Mouse (Mus musculus) limb, embryonic 11.5 days (tissue): ENCODE measurements at regions not wholly inside any gene's neighbourhood (a gene's known extent, or its start where the extent isn't known, plus 50 kb on each side); places are given as distances from the start of the nearest gene placed in this dataset.
A peak's percentile ranks its signal among the peaks of the same experiment; 100 is the strongest.

Experiments
- ATAC-seq: fragments of 200-750 bp; cut with Nextera tagmentation; 2 replicates; pipeline ENCODE4 v1.8.0; 2017; ENCODE audit warnings: low read depth; ENCODE audit not compliant: insufficient number of reproducible peaks, low FRiP score, low TSS enrichment
- DNase-seq: peaks from one replicate; pipeline ENCODE4 v3.0.0-alpha.2; 2015; ENCODE audit warnings: low spot score
- H3K27ac ChIP-seq: fragments of 300-500 bp; sonication (generic); replicated peaks from 2 replicates; pipeline ENCODE4 v1.5.1; 2014; ENCODE audit warnings: low read depth, mild to moderate bottlenecking, low read length
- H3K27me3 ChIP-seq: fragments of 300-500 bp; sonication (generic); 2 replicates; pipeline ENCODE4 v1.6.1; 2014; ENCODE audit warnings: mild to moderate bottlenecking, low read length, mixed read lengths; ENCODE audit not compliant: control insufficient read depth, insufficient read depth
- H3K36me3 ChIP-seq: fragments of 300-500 bp; sonication (generic); 2 replicates; pipeline ENCODE4 v1.6.1; 2014; ENCODE audit warnings: mild to moderate bottlenecking, low read length, moderate library complexity, mixed read lengths; ENCODE audit not compliant: control insufficient read depth, insufficient read depth
- H3K4me1 ChIP-seq: fragments of 300-500 bp; sonication (generic); 2 replicates; pipeline ENCODE4 v1.6.1; 2014; ENCODE audit warnings: low read length, mixed read lengths; ENCODE audit not compliant: control insufficient read depth, insufficient read depth
- H3K4me2 ChIP-seq: fragments of 300-500 bp; sonication (generic); 2 replicates; pipeline ENCODE4 v1.6.1; 2014; ENCODE audit warnings: low read depth, mild to moderate bottlenecking, moderate library complexity; ENCODE audit not compliant: severe bottlenecking
- H3K4me3 ChIP-seq: fragments of 300-500 bp; sonication (generic); 2 replicates; pipeline ENCODE4 v1.5.1; 2014; ENCODE audit warnings: low read depth, low read length
- H3K9ac ChIP-seq: fragments of 300-500 bp; sonication (generic); 2 replicates; pipeline ENCODE4 v1.6.1; 2014; ENCODE audit warnings: mild to moderate bottlenecking, low read length
- H3K9me3 ChIP-seq: fragments of 300-500 bp; sonication (generic); 2 replicates; pipeline ENCODE4 v1.6.1; 2016; ENCODE audit warnings: low read length; ENCODE audit not compliant: control insufficient read depth
- WGBS: fragments of 180-500 bp; shearing (Covaris S2); extraction: QIAGEN DNeasy Blood & Tissue Kit; methylation state at CpG from one replicate; pipeline ENCODE4 v1.1.7; 2014; 5-methylcytosine and 5-hydroxymethylcytosine counted together

DNA sequence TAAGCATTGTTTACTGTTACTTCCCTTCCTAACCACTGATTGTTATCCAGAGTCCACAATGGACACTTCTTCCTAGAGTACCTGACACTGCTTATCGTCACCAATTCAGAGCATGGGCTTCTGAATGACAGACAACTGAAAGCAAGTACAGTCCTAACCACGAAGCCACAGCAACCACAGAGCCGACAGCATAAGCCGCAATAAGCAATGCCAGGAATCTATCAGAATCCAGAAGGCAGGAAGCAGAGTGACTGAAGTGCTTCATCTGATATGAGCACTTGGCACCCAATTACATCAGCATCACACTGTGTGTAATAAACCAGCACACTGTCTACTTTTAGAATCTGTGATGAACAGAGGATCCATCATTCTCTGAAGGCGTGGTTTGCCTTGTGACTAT, 237.0 kb upstream of the Adcy2 start:
- Histone ChIP-seq H3K9ac (no peak overlapping the region), H3K4me3 (no peak overlapping the region), H3K36me3 (no peaks in the 10 kb centered on the region), H3K27me3 (no peaks in the 10 kb centered on the region), H3K9me3 (no peaks in the 10 kb centered on the region), H3K4me1 (no peaks in the 10 kb centered on the region), H3K4me2 (no peak overlapping the region), H3K27ac (no peak overlapping the region)
- DNase-seq = no peak
- ATAC-seq = no peak
- WGBS = 82% methylated on average over 5 of the region's 5 CpGs

DNA sequence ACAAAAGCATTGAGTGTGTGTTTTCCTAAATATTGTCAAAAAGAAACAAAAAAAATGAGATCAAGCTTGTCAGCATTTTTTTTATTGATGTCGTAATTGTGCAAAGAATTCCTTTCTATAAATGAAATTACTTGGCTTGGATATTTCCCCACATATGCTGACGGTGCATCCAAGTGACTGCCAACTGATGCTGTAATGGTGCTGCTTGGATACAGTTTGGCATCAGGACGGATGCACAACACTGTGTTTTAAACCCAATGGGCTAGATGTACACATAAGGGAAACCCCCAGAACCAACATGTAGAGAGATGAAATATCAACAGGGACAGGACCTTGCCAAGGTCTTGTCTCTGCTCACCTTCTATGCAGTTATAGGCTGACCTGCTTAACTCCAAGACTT, 238.6 kb upstream of the Adcy2 start:
- 87% methylated on average over 3 of the region's 3 CpGs for WGBS
- H3K9ac ChIP-seq = no peak overlapping the region
- H3K27me3 ChIP-seq = no peaks in the 10 kb centered on the region

DNA sequence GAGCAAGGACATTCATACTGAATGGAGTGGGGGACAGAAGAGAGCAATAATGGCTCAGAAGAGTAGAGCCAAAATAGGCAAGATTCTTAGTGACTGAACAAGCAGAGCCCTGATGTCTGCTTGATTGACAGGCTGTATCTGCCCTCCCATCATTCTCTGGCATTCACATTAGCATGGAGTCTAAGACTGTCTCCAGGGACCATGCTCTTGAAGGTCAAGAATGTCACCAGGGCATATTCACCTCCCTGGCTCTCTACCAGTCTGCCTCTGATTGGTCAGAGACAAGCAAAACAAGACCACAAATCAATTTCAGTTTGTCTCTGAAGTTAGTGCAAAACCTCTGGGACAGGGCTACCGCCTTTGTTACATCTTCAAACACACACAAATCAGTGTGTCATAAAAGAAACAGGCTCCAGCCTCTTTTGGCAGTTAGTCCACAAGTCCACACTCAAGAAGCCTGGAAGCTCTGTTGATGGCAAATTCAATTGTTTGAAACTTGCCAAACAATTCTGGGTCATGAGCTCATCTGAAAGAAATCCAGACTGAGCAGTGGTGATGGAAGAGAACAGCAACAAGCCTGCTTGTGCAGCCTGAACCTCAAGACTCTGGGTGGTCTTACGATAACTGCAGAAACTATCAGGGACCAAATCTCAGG, 240.0 kb upstream of the Adcy2 start:
- no peak overlapping the region for H3K27ac ChIP-seq

More for the DNA sequence above, 238.6 kb upstream of the Adcy2 start:
- no peak overlapping the region for H3K4me2 ChIP-seq
- peaks cover 4% of the 10 kb centered on the region; the same call in 1 of the 2 replicates for H3K4me1 ChIP-seq
- H3K36me3 ChIP-seq = no peaks in the 10 kb centered on the region
- H3K9me3 ChIP-seq = no peaks in the 10 kb centered on the region
- H3K4me3 ChIP-seq = no peak overlapping the region
- H3K27ac ChIP-seq = no peak overlapping the region
- ATAC-seq (no peak), DNase-seq (no peak)

DNA sequence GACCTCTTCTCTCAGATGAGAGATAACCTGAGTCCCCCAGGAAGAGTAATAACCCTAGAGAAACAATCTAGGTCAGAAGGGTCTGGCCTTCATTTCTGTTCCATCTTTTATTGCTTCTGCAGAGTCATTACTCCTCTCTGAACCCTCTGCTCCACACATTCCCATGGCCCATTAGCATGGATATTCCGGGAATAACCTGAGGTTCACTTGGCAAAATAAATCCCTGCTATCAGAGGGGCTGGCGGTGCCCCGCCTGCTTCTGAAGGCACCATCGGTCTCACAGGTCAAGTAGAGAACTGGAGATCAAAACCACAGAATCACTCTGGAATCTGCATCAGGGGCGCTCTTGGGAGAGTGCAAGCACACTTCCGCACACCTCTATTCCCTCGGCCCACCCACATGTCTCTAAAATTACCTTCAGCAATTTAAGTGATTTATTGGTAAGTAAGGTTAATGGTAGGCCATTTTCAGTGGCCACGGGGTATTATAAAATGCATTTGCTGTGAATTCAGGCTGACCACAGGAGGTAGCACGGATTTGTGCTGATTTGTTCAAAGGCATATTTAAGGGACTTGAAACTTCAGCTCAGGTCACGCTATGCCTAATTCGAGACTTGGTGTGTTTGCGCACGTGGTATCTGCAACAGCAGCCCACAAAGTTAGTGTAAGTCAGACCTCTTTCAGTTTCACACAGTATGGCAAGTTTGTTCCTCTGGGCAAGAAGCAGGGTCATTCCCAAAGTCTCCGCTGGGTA, 243.4 kb upstream of the Adcy2 start:
- ATAC-seq = peak; percentile 57
- WGBS = 17% methylated on average over 14 of the region's 14 CpGs

More for the DNA sequence above, 240.0 kb upstream of the Adcy2 start:
- no peaks in the 10 kb centered on the region for H3K27me3 ChIP-seq
- WGBS = 75% methylated on average over 2 of the region's 2 CpGs
- no peak overlapping the region for H3K9ac ChIP-seq
- H3K4me3 ChIP-seq = no peak overlapping the region
- DNase-seq (no peak), ATAC-seq (no peak)
- H3K4me2 ChIP-seq = no peak overlapping the region
- no peaks in the 10 kb centered on the region for H3K36me3 ChIP-seq
- no peaks in the 10 kb centered on the region for H3K9me3 ChIP-seq
- peaks cover 4% of the 10 kb centered on the region; the same call in 1 of the 2 replicates for H3K4me1 ChIP-seq

DNA sequence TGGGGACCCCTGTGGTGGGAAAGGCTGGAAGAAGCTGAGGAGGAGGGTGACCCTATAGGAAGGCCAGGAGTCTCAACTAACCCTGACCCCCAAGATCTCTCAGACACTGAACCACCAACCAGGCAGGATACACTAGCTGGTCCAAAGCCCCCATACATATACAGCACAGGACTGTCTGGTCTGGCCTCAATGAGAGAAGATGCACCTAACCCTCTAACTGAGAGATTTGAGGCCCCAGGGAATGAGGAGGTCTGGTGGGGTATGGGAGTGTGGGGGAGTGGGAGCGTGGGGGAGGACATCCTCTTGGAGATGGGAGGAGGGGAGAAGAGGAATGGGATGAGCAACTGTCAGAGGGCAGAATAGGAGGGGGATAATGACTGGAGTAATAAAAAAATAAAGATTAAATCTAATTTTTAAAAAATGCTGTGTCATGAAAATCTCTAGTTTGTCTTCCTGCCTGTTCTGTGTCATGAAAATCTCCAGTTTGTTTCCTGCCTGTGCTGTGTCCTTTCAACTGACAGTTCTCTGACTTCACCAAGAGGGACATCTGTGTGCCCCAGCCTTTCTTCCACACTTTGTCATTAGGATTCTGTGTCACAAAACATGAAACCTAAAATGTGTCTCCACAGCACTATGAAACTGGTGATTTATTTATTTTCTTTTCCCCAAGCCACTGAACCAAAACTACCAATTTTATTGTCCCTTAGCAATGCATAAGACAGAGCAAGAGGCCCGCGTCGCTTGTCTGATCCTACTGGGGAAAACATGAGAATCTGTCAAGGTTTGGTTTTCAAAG, 251.2 kb upstream of the Adcy2 start:
- Histone ChIP-seq H3K4me1 (no peaks in the 10 kb centered on the region), H3K27me3 (no peaks in the 10 kb centered on the region), H3K4me3 (no peak overlapping the region), H3K9me3 (no peaks in the 10 kb centered on the region), H3K36me3 (no peaks in the 10 kb centered on the region), H3K27ac (no peak overlapping the region), H3K9ac (no peak overlapping the region), H3K4me2 (no peak overlapping the region)
- no peak for ATAC-seq
- no peak for DNase-seq
- WGBS = 87% methylated on average over 4 of the region's 4 CpGs

More for the DNA sequence above, 243.4 kb upstream of the Adcy2 start:
- no peaks in the 10 kb centered on the region for H3K27me3 ChIP-seq
- H3K27ac ChIP-seq = no peak overlapping the region
- no peak overlapping the region for H3K9ac ChIP-seq
- H3K9me3 ChIP-seq = no peaks in the 10 kb centered on the region
- DNase-seq = peak; percentile 29
- no peak overlapping the region for H3K4me2 ChIP-seq
- H3K4me3 ChIP-seq = no peak overlapping the region
- peaks cover 4% of the 10 kb centered on the region; the same call in 1 of the 2 replicates for H3K4me1 ChIP-seq
- H3K36me3 ChIP-seq = no peaks in the 10 kb centered on the region

DNA sequence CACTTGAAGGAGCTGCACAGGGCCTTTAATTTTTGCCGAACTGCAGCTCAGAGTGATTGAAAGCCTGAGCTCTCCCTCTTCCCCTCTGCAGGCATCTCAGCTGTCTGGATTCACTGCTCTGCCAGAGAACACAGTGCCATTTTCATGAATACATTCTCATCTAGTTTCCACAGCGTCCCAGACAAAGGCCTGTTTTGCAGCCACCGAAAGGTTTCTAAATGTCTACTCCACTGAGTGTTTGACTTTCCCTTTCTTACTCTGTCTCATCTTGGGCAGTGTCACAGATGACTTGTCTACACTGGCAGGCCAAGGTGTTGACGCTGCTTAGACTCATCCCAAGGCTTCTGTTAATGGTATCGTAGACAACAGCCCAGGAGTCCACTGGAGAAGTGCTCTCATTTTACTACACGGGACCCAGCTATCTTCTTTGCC, 251.8 kb upstream of the Adcy2 start:
- Histone ChIP-seq H3K4me1 (no peaks in the 10 kb centered on the region), H3K4me3 (no peak overlapping the region), H3K27me3 (no peaks in the 10 kb centered on the region), H3K9me3 (no peaks in the 10 kb centered on the region), H3K36me3 (no peaks in the 10 kb centered on the region), H3K27ac (no peak overlapping the region), H3K9ac (no peak overlapping the region), H3K4me2 (no peak overlapping the region)
- 81% methylated on average over 6 of the region's 6 CpGs for WGBS
- DNase-seq (no peak), ATAC-seq (no peak)

DNA sequence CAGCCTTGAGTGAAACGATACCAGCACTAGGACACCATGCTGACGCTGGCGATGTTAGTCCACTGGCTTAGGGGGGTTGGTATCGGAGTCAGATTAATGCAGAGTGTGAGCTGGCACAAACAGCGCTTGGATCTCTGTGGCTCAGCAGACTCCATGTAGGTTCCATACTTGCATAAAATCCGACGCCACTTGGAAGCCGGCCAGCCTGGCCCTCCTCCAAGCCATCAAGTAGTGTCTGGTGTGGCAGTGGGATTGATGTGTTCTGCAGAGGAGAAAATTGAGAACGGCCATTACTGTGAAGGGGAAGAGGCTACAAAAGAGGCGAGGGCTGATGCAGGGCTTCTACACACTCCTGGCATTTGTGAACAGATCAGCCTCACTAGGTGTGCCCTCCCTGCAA, 253.0 kb upstream of the Adcy2 start:
- no peaks in the 10 kb centered on the region for H3K36me3 ChIP-seq
- no peak overlapping the region for H3K4me3 ChIP-seq
- no peak for ATAC-seq
- DNase-seq = no peak
- H3K4me1 ChIP-seq = no peaks in the 10 kb centered on the region
- H3K9me3 ChIP-seq = no peaks in the 10 kb centered on the region
- 80% methylated on average over 10 of the region's 10 CpGs for WGBS
- H3K9ac ChIP-seq = no peak overlapping the region
- no peak overlapping the region for H3K4me2 ChIP-seq
- H3K27me3 ChIP-seq = no peaks in the 10 kb centered on the region
- no peak overlapping the region for H3K27ac ChIP-seq

DNA sequence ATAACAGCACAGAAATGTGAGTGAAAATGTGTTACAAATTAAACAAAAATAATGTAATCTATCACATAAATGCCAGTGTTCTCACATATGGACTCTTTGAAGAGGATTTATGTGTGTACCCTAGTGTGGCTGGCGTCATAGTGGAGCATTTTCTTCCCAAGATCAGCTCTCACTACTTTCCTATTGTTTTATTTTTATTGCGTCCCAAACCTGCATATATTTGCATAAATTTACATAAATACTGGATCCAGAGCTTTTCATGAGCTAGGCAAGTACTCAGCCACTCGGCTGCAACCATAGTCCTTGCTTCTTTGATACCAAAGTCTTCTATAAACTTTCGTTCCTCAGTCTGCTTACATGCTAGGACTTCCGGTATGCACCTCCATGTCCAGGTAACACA, 261.1 kb upstream of the Adcy2 start:
- no peak for DNase-seq
- no peak overlapping the region for H3K4me3 ChIP-seq
- H3K4me1 ChIP-seq = no peaks in the 10 kb centered on the region
- no peak overlapping the region for H3K9ac ChIP-seq
- H3K9me3 ChIP-seq = no peaks in the 10 kb centered on the region
- no peak overlapping the region for H3K4me2 ChIP-seq
- no peaks in the 10 kb centered on the region for H3K36me3 ChIP-seq
- H3K27ac ChIP-seq = no peak overlapping the region
- no peak for ATAC-seq
- 85% methylated on average over 5 of the region's 5 CpGs for WGBS
- H3K27me3 ChIP-seq = no peaks in the 10 kb centered on the region
